23 mouse cellular contexts compared by ENCODE assay signal in genomic region chr5:147317321-147317720, GRCm38 (mm10). TPM values are rescaled to one million over a fixed set of nuclear protein-coding genes. Genes with fewer than 3 reads are reported as not detected.
DNase-seq lines count a peak whose midpoint lies in the region; ATAC-seq lines count a peak whose summit lies in the region.
"Had no signal": no experiment of that assay in that cellular context is flagged by ENCODE, and none has a peak within 500 bp of the region (broad histone marks: within the 10 kb centered on the region; RNA-seq: fewer than 3 reads in every experiment).

No protein-coding gene starts in this region.

- H3K4me3 ChIP-seq in hindbrain, embryonic 11.5 days (ENCODE audit: low read depth, low read length) = no peak overlapping the region
- no peak overlapping the region for H3K4me3 ChIP-seq in hindbrain, embryonic 14.5 days (replicated peaks; ENCODE audit: low read length)
- H3K4me3 ChIP-seq in neural tube, embryonic 11.5 days (ENCODE audit: low read depth, low read length) = no peak overlapping the region
- H3K4me3 ChIP-seq in neural tube, embryonic 15.5 days (replicated peaks) = no peak overlapping the region
- no peak overlapping the region for H3K4me3 ChIP-seq in limb, embryonic 10.5 days
- H3K4me3 ChIP-seq: embryonic facial prominence, embryonic 10.5 days; forebrain, embryonic 15.5 days; heart, embryonic 10.5 days; hindbrain, embryonic 13.5 days had no signal

- peak; percentile 21 for DNase-seq in hindbrain, embryonic 11.5 days (ENCODE audit: low spot score)
- no peak for DNase-seq in hindbrain, embryonic 14.5 days (ENCODE audit: low spot score)
- peak; percentile 6 for DNase-seq in neural tube, embryonic 11.5 days (ENCODE audit: low spot score)
- peak; percentile 29 for DNase-seq in limb, embryonic 10.5 days (ENCODE audit: low spot score)
- DNase-seq in adrenal gland, adult 8-10 months = no peak
- DNase-seq in thymus, postnatal 14 days = no peak
- DNase-seq: adrenal gland, postnatal 14 days; cerebellum, adult 18-20 months; cerebellum, adult 9-11 months; gastrocnemius, postnatal 36 days; heart, adult 11 months; heart, postnatal 10 days; heart, postnatal 4 days had no signal

- WGBS in hindbrain, embryonic 11.5 days = 5% methylated on average over 7 of the region's 7 CpGs
- 5% methylated on average over 7 of the region's 7 CpGs for WGBS in hindbrain, embryonic 14.5 days
- WGBS in neural tube, embryonic 11.5 days = 2% methylated on average over 7 of the region's 7 CpGs
- 2% methylated on average over 7 of the region's 7 CpGs for WGBS in neural tube, embryonic 15.5 days
- 9% methylated on average over 7 of the region's 7 CpGs for WGBS in limb, embryonic 10.5 days

- no peak for ATAC-seq in hindbrain, embryonic 11.5 days (ENCODE audit: low FRiP score)
- ATAC-seq in hindbrain, embryonic 14.5 days (ENCODE audit: low FRiP score) = no peak
- ATAC-seq in neural tube, embryonic 11.5 days (ENCODE audit: insufficient read depth, low FRiP score, low TSS enrichment) = no peak
- ATAC-seq in neural tube, embryonic 15.5 days (ENCODE audit: low FRiP score) = no peak
- ATAC-seq: forebrain, embryonic 15.5 days had no signal

- H3K36me3 ChIP-seq in hindbrain, embryonic 11.5 days (ENCODE audit: control insufficient read depth, insufficient read depth, low read length) = no peaks in the 10 kb centered on the region
- H3K36me3 ChIP-seq in hindbrain, embryonic 14.5 days (replicated peaks; ENCODE audit: control insufficient read depth, insufficient read depth) = no peaks in the 10 kb centered on the region
- H3K36me3 ChIP-seq in neural tube, embryonic 11.5 days (ENCODE audit: control insufficient read depth, insufficient read depth, low read length) = no peaks in the 10 kb centered on the region
- no peaks in the 10 kb centered on the region for H3K36me3 ChIP-seq in neural tube, embryonic 15.5 days
- no peaks in the 10 kb centered on the region for H3K36me3 ChIP-seq in limb, embryonic 10.5 days
- H3K36me3 ChIP-seq: embryonic facial prominence, embryonic 10.5 days; forebrain, embryonic 15.5 days; heart, embryonic 10.5 days; hindbrain, embryonic 13.5 days had no signal

- no peaks in the 10 kb centered on the region for H3K9me3 ChIP-seq in hindbrain, embryonic 11.5 days (ENCODE audit: control insufficient read depth, low read length)
- no peaks in the 10 kb centered on the region for H3K9me3 ChIP-seq in hindbrain, embryonic 14.5 days (ENCODE audit: control insufficient read depth, low read length)
- H3K9me3 ChIP-seq in neural tube, embryonic 11.5 days (ENCODE audit: control insufficient read depth, low read length) = no peaks in the 10 kb centered on the region
- H3K9me3 ChIP-seq in neural tube, embryonic 15.5 days (replicated peaks) = no peaks in the 10 kb centered on the region
- H3K9me3 ChIP-seq in limb, embryonic 10.5 days (replicated peaks) = no peaks in the 10 kb centered on the region
- H3K9me3 ChIP-seq: embryonic facial prominence, embryonic 10.5 days; forebrain, embryonic 15.5 days; heart, embryonic 10.5 days; hindbrain, embryonic 13.5 days had no signal

- H3K27me3 ChIP-seq in hindbrain, embryonic 11.5 days (ENCODE audit: control insufficient read depth, insufficient read depth, low read length) = peaks cover 80% of the 10 kb centered on the region
- peaks cover 92% of the 10 kb centered on the region for H3K27me3 ChIP-seq in hindbrain, embryonic 14.5 days (ENCODE audit: control insufficient read depth, insufficient read depth, low read length)
- H3K27me3 ChIP-seq in neural tube, embryonic 11.5 days (ENCODE audit: control insufficient read depth, insufficient read depth, low read length) = peaks cover 71% of the 10 kb centered on the region
- H3K27me3 ChIP-seq in neural tube, embryonic 15.5 days (replicated peaks) = peaks cover 87% of the 10 kb centered on the region
- peaks cover 99% of the 10 kb centered on the region for H3K27me3 ChIP-seq in limb, embryonic 10.5 days (ENCODE audit: low read depth, poor library complexity, severe bottlenecking)

- no peak overlapping the region for H3K4me2 ChIP-seq in hindbrain, embryonic 11.5 days (replicated peaks; ENCODE audit: low read depth, low read length)
- no peak overlapping the region for H3K4me2 ChIP-seq in hindbrain, embryonic 14.5 days (replicated peaks)
- no peak overlapping the region for H3K4me2 ChIP-seq in neural tube, embryonic 11.5 days (ENCODE audit: low read depth)
- no peak overlapping the region for H3K4me2 ChIP-seq in neural tube, embryonic 15.5 days
- H3K4me2 ChIP-seq: forebrain, embryonic 15.5 days; hindbrain, embryonic 13.5 days had no signal

- H3K9ac ChIP-seq in hindbrain, embryonic 11.5 days (ENCODE audit: low read depth, low read length) = no peak overlapping the region
- no peak overlapping the region for H3K9ac ChIP-seq in hindbrain, embryonic 14.5 days
- no peak overlapping the region for H3K9ac ChIP-seq in neural tube, embryonic 11.5 days (ENCODE audit: low read length)
- H3K9ac ChIP-seq in neural tube, embryonic 15.5 days (replicated peaks) = no peak overlapping the region
- H3K9ac ChIP-seq: forebrain, embryonic 15.5 days; hindbrain, embryonic 13.5 days had no signal

- H3K4me1 ChIP-seq in hindbrain, embryonic 11.5 days (replicated peaks; ENCODE audit: control insufficient read depth, insufficient read depth, low read length) = no peaks in the 10 kb centered on the region
- no peaks in the 10 kb centered on the region for H3K4me1 ChIP-seq in hindbrain, embryonic 14.5 days (replicated peaks; ENCODE audit: control insufficient read depth, insufficient read depth, low read length)
- H3K4me1 ChIP-seq in neural tube, embryonic 11.5 days (ENCODE audit: control insufficient read depth, insufficient read depth, low read length) = 0 out of 2 replicates have a peak, but pooled peaks cover 3% of the 10 kb centered on the region
- peaks cover 10% of the 10 kb centered on the region; the same call in 1 of the 2 replicates for H3K4me1 ChIP-seq in neural tube, embryonic 15.5 days
- H3K4me1 ChIP-seq in limb, embryonic 10.5 days = peaks cover 9% of the 10 kb centered on the region
- H3K4me1 ChIP-seq: embryonic facial prominence, embryonic 10.5 days had no signal

- H3K27ac ChIP-seq in hindbrain, embryonic 11.5 days (ENCODE audit: low read depth, low read length) = no peak overlapping the region
- H3K27ac ChIP-seq in hindbrain, embryonic 14.5 days = no peak overlapping the region
- no peak overlapping the region for H3K27ac ChIP-seq in neural tube, embryonic 11.5 days (ENCODE audit: low read depth, low read length)
- no peak overlapping the region for H3K27ac ChIP-seq in neural tube, embryonic 15.5 days (replicated peaks)
- H3K27ac ChIP-seq in limb, embryonic 10.5 days = no peak overlapping the region
- H3K27ac ChIP-seq: embryonic facial prominence, embryonic 10.5 days; forebrain, embryonic 15.5 days; heart, embryonic 10.5 days; hindbrain, embryonic 13.5 days had no signal

RNA-seq across cellular contexts. Expression of gene Urad, which starts 4.9 kb away (rescaled TPM):
- not detected in 2 replicates for polyA plus RNA-seq in hindbrain, embryonic 11.5 days (2014; fragmentation: Nextera tagmentation; extraction: Ambion mirVana)
- polyA plus RNA-seq in hindbrain, embryonic 14.5 days (2014; fragmentation: Nextera tagmentation; extraction: Ambion mirVana) = not detected in 2 replicates
- not detected in 2 replicates for polyA plus RNA-seq in neural tube, embryonic 11.5 days (2014; fragmentation: Nextera tagmentation; extraction: Ambion mirVana)
- 0.24 TPM in 1 of 2 replicates, not detected in the other for polyA plus RNA-seq in neural tube, embryonic 15.5 days (2015; fragmentation: Nextera tagmentation; extraction: Ambion mirVana)
- polyA plus RNA-seq in limb, embryonic 10.5 days (2016; fragmentation: Nextera tagmentation; extraction: Ambion mirVana) = not detected in 2 replicates
- total RNA-seq in adrenal gland, adult 8-10 months (2022) = 1 to 10 TPM in 2 of 4 experiments, not detected in 2; 1.2 to 1.5 TPM
- total RNA-seq: gastrocnemius, adult 8-10 months; gastrocnemius, postnatal 36 days; heart, postnatal 10 days; heart, postnatal 4 days; MEL had no signal
- polyA plus RNA-seq: C2C12; embryonic facial prominence, embryonic 10.5 days; embryonic facial prominence, embryonic 14.5 days; forebrain, embryonic 15.5 days; heart, embryonic 10.5 days; heart, embryonic 14.5 days; hindbrain, embryonic 13.5 days had no signal

RNA-seq across cellular contexts. Expression of gene Cdx2, which starts 10.3 kb away (rescaled TPM):
- polyA plus RNA-seq in hindbrain, embryonic 11.5 days (2014; fragmentation: Nextera tagmentation; extraction: Ambion mirVana) = not detected in 2 replicates
- polyA plus RNA-seq in hindbrain, embryonic 14.5 days (2014; fragmentation: Nextera tagmentation; extraction: Ambion mirVana) = not detected in 2 replicates
- polyA plus RNA-seq in neural tube, embryonic 11.5 days (2014; fragmentation: Nextera tagmentation; extraction: Ambion mirVana) = not detected in 2 replicates
- 3.1 TPM in 1 of 2 replicates, not detected in the other for polyA plus RNA-seq in neural tube, embryonic 15.5 days (2015; fragmentation: Nextera tagmentation; extraction: Ambion mirVana)
- 0.06 and 0.16 TPM in 2 replicates for polyA plus RNA-seq in limb, embryonic 10.5 days (2016; fragmentation: Nextera tagmentation; extraction: Ambion mirVana)
- total RNA-seq in adrenal gland, adult 8-10 months (2022) = not detected
- total RNA-seq: adrenal gland, postnatal 14 days; gastrocnemius, adult 8-10 months; gastrocnemius, postnatal 36 days; heart, postnatal 10 days; heart, postnatal 4 days; MEL had no signal
- polyA plus RNA-seq: C2C12; embryonic facial prominence, embryonic 10.5 days; embryonic facial prominence, embryonic 14.5 days; forebrain, embryonic 15.5 days; heart, embryonic 10.5 days; heart, embryonic 14.5 days; hindbrain, embryonic 13.5 days had no signal

RNA-seq across cellular contexts. Expression of gene Pdx1, which starts 47.6 kb away (rescaled TPM):
- not detected in 2 replicates for polyA plus RNA-seq in hindbrain, embryonic 11.5 days (2014; fragmentation: Nextera tagmentation; extraction: Ambion mirVana)
- polyA plus RNA-seq in hindbrain, embryonic 14.5 days (2014; fragmentation: Nextera tagmentation; extraction: Ambion mirVana) = not detected in 2 replicates
- polyA plus RNA-seq in neural tube, embryonic 11.5 days (2014; fragmentation: Nextera tagmentation; extraction: Ambion mirVana) = not detected in 2 replicates
- polyA plus RNA-seq in neural tube, embryonic 15.5 days (2015; fragmentation: Nextera tagmentation; extraction: Ambion mirVana) = not detected in 2 replicates
- not detected in 2 replicates for polyA plus RNA-seq in limb, embryonic 10.5 days (2016; fragmentation: Nextera tagmentation; extraction: Ambion mirVana)
- total RNA-seq in adrenal gland, adult 8-10 months (2022) = not detected
- total RNA-seq: adrenal gland, postnatal 14 days; gastrocnemius, adult 8-10 months; gastrocnemius, postnatal 36 days; heart, postnatal 10 days; heart, postnatal 4 days; MEL had no signal
- polyA plus RNA-seq: C2C12; embryonic facial prominence, embryonic 10.5 days; embryonic facial prominence, embryonic 14.5 days; forebrain, embryonic 15.5 days; heart, embryonic 14.5 days; hindbrain, embryonic 13.5 days had no signal

Comparison
In these comparisons a context has a peak if more than half of its experiments do, and no peak if none do; other contexts are left out.
1. DNase-seq: peak in hindbrain, embryonic 11.5 days (single experiment), neural tube, embryonic 11.5 days (single experiment) and limb, embryonic 10.5 days (single experiment); none in hindbrain, embryonic 14.5 days (single experiment), adrenal gland, adult 8-10 months (single experiment) and thymus, postnatal 14 days (single experiment).